Mouse (Mus musculus): Measurements from ENCODE around the gene Sobp. TPM values are rescaled to one million over a fixed set of nuclear protein-coding genes. Genes with fewer than 3 reads are reported as not detected.
A peak's percentile ranks its signal among the peaks of the same experiment; 100 is the strongest.

Sobp gene
- polyA plus RNA-seq, 1 experiment from 2014 or later = 0.29 TPM

DNA sequence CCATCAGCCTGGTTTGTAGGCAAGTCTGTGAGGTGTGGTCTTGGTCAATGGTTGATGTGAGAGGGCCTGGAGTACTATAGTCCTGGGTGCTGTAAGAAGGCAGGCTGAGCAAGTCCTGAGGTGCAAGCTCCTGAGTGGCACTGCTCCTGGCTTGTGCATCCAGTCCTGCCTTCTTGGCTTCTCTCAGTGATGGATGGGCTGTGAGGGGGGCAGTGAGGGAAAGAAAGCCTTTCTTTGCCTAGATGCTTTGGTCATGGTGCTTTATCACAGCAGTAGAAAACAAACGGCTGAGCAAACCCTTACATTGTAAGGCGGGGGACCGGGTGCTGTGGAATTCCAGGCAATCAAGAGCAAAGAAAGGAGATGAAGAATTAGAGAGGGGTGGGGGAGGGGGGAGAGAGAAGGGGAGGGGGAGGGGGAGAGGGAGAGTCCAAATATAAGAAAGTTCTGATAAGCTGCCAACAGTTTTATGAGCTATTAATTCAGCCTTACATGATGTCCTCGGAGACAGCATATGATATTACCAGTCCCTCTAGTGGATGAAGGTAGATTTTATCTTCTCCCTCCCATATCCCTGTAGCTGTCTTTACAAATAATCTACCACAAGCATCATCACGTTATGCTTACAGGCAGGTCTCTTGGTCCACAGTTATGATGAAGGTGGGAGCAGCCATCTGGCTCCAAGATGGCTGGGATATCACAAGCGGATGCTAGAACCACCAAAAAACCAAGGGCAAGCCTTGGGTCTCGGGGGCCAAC is 193.2 kb downstream of the Sobp start:
- 48% methylated on average over 7 of the region's 7 CpGs for WGBS
- no peak for ATAC-seq (ENCODE audit: low read depth)
- Histone ChIP-seq H3K4me2 (ENCODE audit: low read depth, low read length) (no peak overlapping the region), H3K4me1 (replicated peaks; ENCODE audit: control insufficient read depth, insufficient read depth, low read length) (no peaks in the 10 kb centered on the region), H3K27me3 (ENCODE audit: control insufficient read depth, insufficient read depth, low read depth, low read length) (no peaks in the 10 kb centered on the region), H3K36me3 (ENCODE audit: control insufficient read depth, insufficient read depth, low read length) (no peaks in the 10 kb centered on the region), H3K4me3 (ENCODE audit: low read length) (no peak overlapping the region), H3K9ac (ENCODE audit: low read length) (no peak overlapping the region), H3K9me3 (ENCODE audit: control insufficient read depth, low read length) (no peaks in the 10 kb centered on the region), H3K27ac (ENCODE audit: low read length) (no peak overlapping the region)

DNA sequence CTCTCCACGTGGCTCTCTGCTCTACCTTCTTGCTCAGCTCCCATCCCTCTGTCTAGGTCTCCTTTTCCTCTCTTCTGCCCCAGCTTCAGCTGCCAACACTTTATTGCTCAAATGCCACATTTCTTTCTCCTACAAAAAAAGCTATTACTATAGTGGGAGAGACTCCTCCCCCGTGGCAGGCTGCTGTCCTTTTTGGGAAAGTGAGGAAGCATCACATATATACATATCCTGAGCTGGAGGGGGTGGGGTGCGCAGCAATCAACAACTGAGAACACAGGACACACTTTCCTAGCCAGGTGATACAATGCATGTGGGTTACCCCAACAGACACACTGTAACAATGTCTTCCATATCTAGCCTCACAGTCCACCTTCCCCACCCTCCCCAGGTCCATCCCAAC is 196.0 kb downstream of the Sobp start:
- Histone ChIP-seq H3K4me3 (ENCODE audit: low read length) (no peak overlapping the region), H3K4me2 (ENCODE audit: low read depth, low read length) (no peak overlapping the region), H3K27me3 (ENCODE audit: control insufficient read depth, insufficient read depth, low read depth, low read length) (no peaks in the 10 kb centered on the region), H3K36me3 (ENCODE audit: control insufficient read depth, insufficient read depth, low read length) (no peaks in the 10 kb centered on the region), H3K9ac (ENCODE audit: low read length) (no peak overlapping the region), H3K4me1 (replicated peaks; ENCODE audit: control insufficient read depth, insufficient read depth, low read length) (no peaks in the 10 kb centered on the region), H3K9me3 (ENCODE audit: control insufficient read depth, low read length) (no peaks in the 10 kb centered on the region), H3K27ac (ENCODE audit: low read length) (no peak overlapping the region)
- no peak for ATAC-seq (ENCODE audit: low read depth)
- 63% methylated on average over 3 of the region's 3 CpGs for WGBS

DNA sequence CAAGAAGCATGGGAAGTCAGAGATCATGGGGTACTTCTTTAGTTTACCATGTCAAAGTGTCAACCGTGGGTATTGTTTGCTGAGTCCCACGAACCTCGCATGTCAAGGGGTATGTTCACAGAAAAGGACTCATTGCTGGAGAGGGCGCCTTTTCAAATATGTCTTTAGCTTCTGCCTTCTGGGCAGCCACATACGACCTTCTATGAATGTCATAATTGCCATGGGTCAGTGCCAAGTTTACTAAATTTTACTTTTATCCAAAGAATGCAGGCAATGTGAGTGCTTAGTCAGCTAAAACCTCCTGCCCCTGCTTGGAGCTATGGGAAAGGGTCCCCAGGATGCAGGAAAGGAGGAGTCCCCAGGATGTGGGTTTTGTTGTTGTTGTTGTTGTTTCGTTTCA is 197.8 kb downstream of the Sobp start:
- H3K9ac ChIP-seq (ENCODE audit: low read length) = no peak overlapping the region
- no peak overlapping the region for H3K27ac ChIP-seq (ENCODE audit: low read length)
- H3K36me3 ChIP-seq (ENCODE audit: control insufficient read depth, insufficient read depth, low read length) = no peaks in the 10 kb centered on the region
- WGBS = 61% methylated on average over 6 of the region's 6 CpGs
- no peak for ATAC-seq (ENCODE audit: low read depth)
- no peaks in the 10 kb centered on the region for H3K9me3 ChIP-seq (ENCODE audit: control insufficient read depth, low read length)
- H3K4me2 ChIP-seq (ENCODE audit: low read depth, low read length) = no peak overlapping the region
- H3K4me1 ChIP-seq (replicated peaks; ENCODE audit: control insufficient read depth, insufficient read depth, low read length) = no peaks in the 10 kb centered on the region
- no peaks in the 10 kb centered on the region for H3K27me3 ChIP-seq (ENCODE audit: control insufficient read depth, insufficient read depth, low read depth, low read length)
- H3K4me3 ChIP-seq (ENCODE audit: low read length) = no peak overlapping the region

DNA sequence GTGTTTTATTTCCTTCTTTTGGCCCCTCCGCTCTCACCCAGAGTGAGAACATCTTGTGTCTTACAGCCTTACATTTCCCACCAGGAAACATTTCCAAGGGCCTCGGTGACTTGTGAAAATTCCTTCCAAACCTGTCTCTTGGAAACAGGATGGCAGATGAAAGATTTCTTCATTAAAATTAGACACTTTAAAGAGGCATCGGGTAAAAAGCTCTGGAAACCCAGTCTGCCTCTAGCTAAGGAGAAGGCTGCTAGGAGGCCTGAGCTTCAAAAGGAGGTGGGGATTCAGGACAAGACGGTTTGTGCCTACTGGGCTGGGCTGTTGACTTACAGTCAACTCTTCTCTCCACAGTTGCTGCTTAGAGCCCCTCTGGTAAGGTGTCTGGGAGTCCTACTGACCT is 200.8 kb downstream of the Sobp start:
- no peaks in the 10 kb centered on the region for H3K27me3 ChIP-seq (ENCODE audit: control insufficient read depth, insufficient read depth, low read depth, low read length)
- no peaks in the 10 kb centered on the region for H3K9me3 ChIP-seq (ENCODE audit: control insufficient read depth, low read length)
- no peaks in the 10 kb centered on the region for H3K36me3 ChIP-seq (ENCODE audit: control insufficient read depth, insufficient read depth, low read length)
- H3K9ac ChIP-seq (ENCODE audit: low read length) = no peak overlapping the region
- 54% methylated on average over 4 of the region's 4 CpGs for WGBS
- H3K27ac ChIP-seq (ENCODE audit: low read length) = no peak overlapping the region
- no peak for ATAC-seq (ENCODE audit: low read depth)
- H3K4me2 ChIP-seq (ENCODE audit: low read depth, low read length) = no peak overlapping the region
- no peak overlapping the region for H3K4me3 ChIP-seq (ENCODE audit: low read length)
- no peaks in the 10 kb centered on the region for H3K4me1 ChIP-seq (replicated peaks; ENCODE audit: control insufficient read depth, insufficient read depth, low read length)

DNA sequence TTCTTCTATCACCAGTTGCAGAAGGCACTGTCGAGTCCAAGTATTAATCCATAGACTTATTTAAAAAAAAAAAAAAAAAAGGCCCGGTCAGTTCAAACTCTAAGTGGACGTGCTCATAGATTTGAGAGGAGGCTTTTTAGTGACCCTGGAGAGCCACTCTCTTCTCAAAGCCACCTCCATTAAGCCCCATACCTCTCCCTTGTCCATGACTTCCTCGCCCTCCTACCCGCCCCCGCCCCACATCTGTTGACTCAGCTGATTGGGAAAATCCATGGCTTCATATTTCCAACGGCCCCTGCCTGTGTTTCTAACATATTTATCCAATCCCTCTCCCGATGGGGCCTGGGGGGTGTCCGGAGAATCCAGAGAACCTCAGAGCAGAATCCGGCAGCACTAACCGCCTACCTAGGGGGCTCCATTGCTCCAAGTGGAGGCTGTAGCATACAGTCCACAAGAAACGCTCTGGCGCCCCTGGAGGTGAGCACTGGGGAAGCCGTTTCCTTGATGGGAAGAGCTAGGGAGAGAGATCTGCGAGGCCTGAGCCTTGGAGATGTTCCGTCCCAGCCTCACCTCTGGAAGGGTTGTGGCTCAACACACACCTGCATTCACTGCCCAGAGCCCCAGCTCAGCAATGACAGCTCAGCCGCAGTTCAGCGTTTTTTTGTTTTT is 201.7 kb downstream of the Sobp start:
- Histone ChIP-seq H3K9ac (ENCODE audit: low read length) (no peak overlapping the region), H3K27me3 (ENCODE audit: control insufficient read depth, insufficient read depth, low read depth, low read length) (no peaks in the 10 kb centered on the region), H3K27ac (ENCODE audit: low read length) (no peak overlapping the region), H3K4me2 (ENCODE audit: low read depth, low read length) (peak overlapping the region; percentile 17; the same call in 1 of the 2 replicates), H3K4me1 (replicated peaks; ENCODE audit: control insufficient read depth, insufficient read depth, low read length) (no peaks in the 10 kb centered on the region), H3K4me3 (ENCODE audit: low read length) (no peak overlapping the region), H3K9me3 (ENCODE audit: control insufficient read depth, low read length) (no peaks in the 10 kb centered on the region), H3K36me3 (ENCODE audit: control insufficient read depth, insufficient read depth, low read length) (no peaks in the 10 kb centered on the region)
- WGBS = 21% methylated on average over 18 of the region's 18 CpGs
- peak; percentile 81; the same call in 1 of the 2 replicates for ATAC-seq (ENCODE audit: low read depth)

DNA sequence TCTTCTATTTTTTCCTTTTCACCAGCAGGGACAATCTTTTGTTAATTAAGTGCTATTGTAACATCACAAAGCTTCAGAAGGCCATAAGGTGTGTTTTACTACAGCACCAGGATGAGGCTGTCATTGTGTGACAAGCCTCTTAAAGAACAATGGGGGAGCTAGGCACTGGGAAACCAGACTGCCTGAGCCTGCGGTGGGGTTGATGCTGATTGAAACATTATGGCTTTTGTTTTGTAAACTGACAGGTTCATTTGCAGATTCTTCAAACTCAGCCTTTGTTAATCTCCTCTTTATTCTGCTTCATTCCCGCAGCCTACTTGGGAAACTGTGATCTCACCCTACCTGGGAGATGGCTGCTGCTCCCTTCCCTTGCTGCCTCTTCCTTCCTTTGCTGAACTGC is 206.0 kb downstream of the Sobp start:
- no peak overlapping the region for H3K27ac ChIP-seq (ENCODE audit: low read length)
- no peak overlapping the region for H3K9ac ChIP-seq (ENCODE audit: low read length)
- H3K4me1 ChIP-seq (replicated peaks; ENCODE audit: control insufficient read depth, insufficient read depth, low read length) = no peaks in the 10 kb centered on the region
- H3K9me3 ChIP-seq (ENCODE audit: control insufficient read depth, low read length) = no peaks in the 10 kb centered on the region
- no peak overlapping the region for H3K4me3 ChIP-seq (ENCODE audit: low read length)
- no peaks in the 10 kb centered on the region for H3K36me3 ChIP-seq (ENCODE audit: control insufficient read depth, insufficient read depth, low read length)
- no peak for ATAC-seq (ENCODE audit: low read depth)
- H3K27me3 ChIP-seq (ENCODE audit: control insufficient read depth, insufficient read depth, low read depth, low read length) = no peaks in the 10 kb centered on the region
- H3K4me2 ChIP-seq (ENCODE audit: low read depth, low read length) = no peak overlapping the region
- 12% methylated on average over 2 of the region's 2 CpGs for WGBS

DNA sequence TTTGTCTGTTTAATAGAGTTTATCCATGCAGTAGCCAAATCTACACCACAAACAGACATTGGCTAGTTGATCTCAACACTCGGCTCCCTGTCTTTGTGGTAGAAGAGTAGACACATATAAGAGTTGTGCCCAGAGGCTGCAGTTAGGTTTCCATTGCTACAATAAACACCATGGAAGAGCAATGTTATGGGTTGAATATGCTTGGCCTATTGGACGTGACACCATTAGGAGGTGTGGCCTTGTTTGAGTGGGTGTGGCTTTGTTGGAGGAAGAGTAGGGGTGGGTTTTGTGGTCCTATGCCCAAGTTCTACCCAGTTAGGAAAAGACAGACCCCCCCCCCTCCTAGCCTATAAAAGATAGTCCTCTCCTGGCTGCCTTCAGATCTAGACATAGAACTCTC is 211.3 kb downstream of the Sobp start:
- Histone ChIP-seq H3K4me2 (ENCODE audit: low read depth, low read length) (no peak overlapping the region), H3K4me1 (replicated peaks; ENCODE audit: control insufficient read depth, insufficient read depth, low read length) (peaks cover 8% of the 10 kb centered on the region), H3K9ac (ENCODE audit: low read length) (no peak overlapping the region), H3K4me3 (ENCODE audit: low read length) (no peak overlapping the region), H3K9me3 (ENCODE audit: control insufficient read depth, low read length) (no peaks in the 10 kb centered on the region), H3K27ac (ENCODE audit: low read length) (no peak overlapping the region), H3K36me3 (ENCODE audit: control insufficient read depth, insufficient read depth, low read length) (no peaks in the 10 kb centered on the region), H3K27me3 (ENCODE audit: control insufficient read depth, insufficient read depth, low read depth, low read length) (peaks cover 3% of the 10 kb centered on the region; the same call in 1 of the 2 replicates)
- WGBS = 93% methylated on average over 2 of the region's 2 CpGs
- no peak for ATAC-seq (ENCODE audit: low read depth)

DNA sequence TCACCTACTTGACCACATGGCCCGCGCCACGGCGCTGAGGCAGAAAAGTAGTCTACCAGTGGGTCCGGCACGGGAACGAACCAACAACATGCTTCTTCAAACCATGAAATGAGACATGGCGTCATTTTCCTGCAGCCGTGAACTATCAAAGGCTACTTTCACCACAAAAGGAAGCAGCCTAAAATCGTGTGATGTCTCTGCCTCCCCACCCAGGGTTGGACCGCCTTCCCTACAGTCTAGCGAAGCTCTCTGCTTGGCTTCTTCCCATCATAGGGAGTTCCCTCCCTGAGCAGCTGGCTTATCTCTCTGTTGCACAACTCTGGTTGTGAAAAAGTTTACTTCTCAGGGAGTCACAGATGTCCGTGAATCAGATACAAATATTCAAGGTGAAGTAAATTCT is 211.7 kb downstream of the Sobp start:
- Histone ChIP-seq H3K4me3 (ENCODE audit: low read length) (no peak overlapping the region), H3K4me2 (ENCODE audit: low read depth, low read length) (no peak overlapping the region), H3K9ac (ENCODE audit: low read length) (no peak overlapping the region), H3K4me1 (replicated peaks; ENCODE audit: control insufficient read depth, insufficient read depth, low read length) (peaks cover 8% of the 10 kb centered on the region), H3K27me3 (ENCODE audit: control insufficient read depth, insufficient read depth, low read depth, low read length) (peaks cover 5% of the 10 kb centered on the region; the same call in 1 of the 2 replicates), H3K36me3 (ENCODE audit: control insufficient read depth, insufficient read depth, low read length) (no peaks in the 10 kb centered on the region), H3K27ac (ENCODE audit: low read length) (peak overlapping the region; percentile 62; the same call in 1 of the 2 replicates), H3K9me3 (ENCODE audit: control insufficient read depth, low read length) (no peaks in the 10 kb centered on the region)
- WGBS = 77% methylated on average over 13 of the region's 13 CpGs
- 0 out of 2 replicates have a peak, but pooled peaks have one; percentile 62 for ATAC-seq (ENCODE audit: low read depth)

DNA sequence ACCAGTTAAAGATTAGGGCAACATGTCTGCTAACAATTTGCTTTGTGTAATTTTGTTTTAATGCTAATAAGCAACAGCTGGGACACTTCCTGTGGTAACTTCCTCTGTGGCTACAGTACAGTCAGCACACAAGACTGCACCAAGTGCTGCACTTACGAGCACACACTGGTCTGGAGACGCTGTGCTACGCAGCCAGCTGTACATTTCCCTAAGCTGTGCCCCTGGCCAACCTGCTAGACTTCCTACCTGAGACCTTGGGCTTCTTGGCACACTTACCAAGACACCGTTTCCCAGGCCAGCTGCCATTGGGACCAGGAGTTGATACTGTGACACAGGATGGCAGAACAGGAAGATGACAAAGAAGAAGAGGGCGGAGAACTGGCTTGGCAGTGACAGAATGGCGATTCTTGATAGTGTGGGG is 212.1 kb downstream of the Sobp start:
- H3K4me2 ChIP-seq (ENCODE audit: low read depth, low read length) = no peak overlapping the region
- peak overlapping the region; percentile 63 for H3K27ac ChIP-seq (ENCODE audit: low read length)
- H3K36me3 ChIP-seq (ENCODE audit: control insufficient read depth, insufficient read depth, low read length) = no peaks in the 10 kb centered on the region
- H3K27me3 ChIP-seq (ENCODE audit: control insufficient read depth, insufficient read depth, low read depth, low read length) = peaks cover 5% of the 10 kb centered on the region
- no peak overlapping the region for H3K9ac ChIP-seq (ENCODE audit: low read length)
- peak; percentile 63 for ATAC-seq (ENCODE audit: low read depth)
- peaks cover 8% of the 10 kb centered on the region for H3K4me1 ChIP-seq (replicated peaks; ENCODE audit: control insufficient read depth, insufficient read depth, low read length)
- H3K4me3 ChIP-seq (ENCODE audit: low read length) = no peak overlapping the region
- H3K9me3 ChIP-seq (ENCODE audit: control insufficient read depth, low read length) = no peaks in the 10 kb centered on the region
- 63% methylated on average over 6 of the region's 6 CpGs for WGBS

Data from lung, embryonic 16.5 days (tissue).